In genomic region chr2:160738354-160738753, GRCm38 (mm10) we compare ENCODE assay signal across 11 mouse cellular contexts. TPM values are rescaled to one million over a fixed set of nuclear protein-coding genes. Genes with fewer than 3 reads are reported as not detected.
DNase-seq lines count a peak whose midpoint lies in the region; ATAC-seq and TF ChIP-seq lines count a peak whose summit lies in the region.
"Had no signal": no experiment of that assay in that cellular context is flagged by ENCODE, and none has a peak within 500 bp of the region (broad histone marks: within the 10 kb centered on the region; RNA-seq: fewer than 3 reads in every experiment).

No protein-coding gene starts in this region.

- no peak overlapping the region for H3K9ac ChIP-seq in embryonic facial prominence, embryonic 15.5 days
- H3K9ac ChIP-seq in heart, postnatal 0 days (replicated peaks; ENCODE audit: low read depth, low read length), result 0 out of 2 replicates have a peak overlapping the region, but pooled peaks have one; percentile 11
- H3K9ac ChIP-seq: hindbrain, embryonic 15.5 days; liver, embryonic 13.5 days had no signal

- TF ChIP-seq CTCF in left cerebral cortex, adult 2 months (IDR thresholded peaks at IDR 0.05), result no peak
- TF ChIP-seq CTCF in heart, postnatal 0 days (IDR thresholded peaks at IDR 0.05; ENCODE audit: low read depth), result no peak

- 76% methylated on average over 5 of the region's 5 CpGs for whole genome bisulfite sequencing in embryonic facial prominence, embryonic 15.5 days
- WGBS in embryonic facial prominence, embryonic 10.5 days, result 83% methylated on average over 5 of the region's 5 CpGs
- 49% methylated on average over 5 of the region's 5 CpGs for WGBS in heart, postnatal 0 days

- peak overlapping the region; percentile 22; the same call in 1 of the 2 replicates for H3K27ac ChIP-seq in embryonic facial prominence, embryonic 15.5 days (replicated peaks)
- no peak overlapping the region for H3K27ac ChIP-seq in embryonic facial prominence, embryonic 10.5 days (replicated peaks)
- H3K27ac ChIP-seq in left cerebral cortex, adult 2 months, result peak overlapping the region; percentile 9; the same call in 1 of the 2 replicates
- H3K27ac ChIP-seq in heart, postnatal 0 days (ENCODE audit: low read depth), result peak overlapping the region; percentile 76
- H3K27ac ChIP-seq: hindbrain, embryonic 15.5 days; liver, embryonic 13.5 days had no signal

- TF ChIP-seq EP300 in heart, postnatal 0 days (IDR thresholded peaks at IDR 0.05; ENCODE audit: low read depth), result no peak

- no peaks in the 10 kb centered on the region for H3K27me3 ChIP-seq in embryonic facial prominence, embryonic 15.5 days
- H3K27me3 ChIP-seq in embryonic facial prominence, embryonic 10.5 days (replicated peaks; ENCODE audit: low read depth, poor library complexity, severe bottlenecking), result no peaks in the 10 kb centered on the region
- H3K27me3 ChIP-seq in heart, postnatal 0 days (ENCODE audit: control insufficient read depth, insufficient read depth, low read length), result no peaks in the 10 kb centered on the region
- H3K27me3 ChIP-seq: hindbrain, embryonic 15.5 days had no signal

- intact Hi-C loops in left cerebral cortex, adult 2 months (cut with DNase I), result no loop called here

- no peak for DNase-seq in embryonic facial prominence, embryonic 10.5 days (ENCODE audit: low spot score)
- DNase-seq in left cerebral cortex, adult 2 months (ENCODE audit: extremely low spot score in 1 of 2, low spot score in 2 of 2), result no peak
- no peak for DNase-seq in left cerebral cortex, adult 11 months (ENCODE audit: low spot score)
- no peak for DNase-seq in heart, postnatal 0 days (ENCODE audit: low spot score)
- DNase-seq in lung, postnatal 10 days, result peak; percentile 76
- DNase-seq in retina, embryonic 14.5 days (ENCODE audit: low spot score), result no peak
- DNase-seq: cerebellum, postnatal 14 days; liver, embryonic 13.5 days had no signal

- H3K4me1 ChIP-seq in embryonic facial prominence, embryonic 15.5 days, result peaks cover 76% of the 10 kb centered on the region
- peaks cover 61% of the 10 kb centered on the region for H3K4me1 ChIP-seq in embryonic facial prominence, embryonic 10.5 days
- peaks cover 86% of the 10 kb centered on the region for H3K4me1 ChIP-seq in heart, postnatal 0 days (ENCODE audit: control insufficient read depth, insufficient read depth)

- H3K9me3 ChIP-seq in embryonic facial prominence, embryonic 15.5 days (replicated peaks), result no peaks in the 10 kb centered on the region
- H3K9me3 ChIP-seq in embryonic facial prominence, embryonic 10.5 days, result no peaks in the 10 kb centered on the region
- H3K9me3 ChIP-seq in heart, postnatal 0 days (replicated peaks; ENCODE audit: control insufficient read depth, low read length), result no peaks in the 10 kb centered on the region
- H3K9me3 ChIP-seq: hindbrain, embryonic 15.5 days; liver, embryonic 13.5 days had no signal

- no peak for ATAC-seq in embryonic facial prominence, embryonic 15.5 days (ENCODE audit: insufficient number of reproducible peaks, low FRiP score, low TSS enrichment, low read depth)
- ATAC-seq in heart, postnatal 0 days (ENCODE audit: insufficient read depth, low read depth), result no peak
- no peak for ATAC-seq in frontal cortex, adult (ENCODE audit: low TSS enrichment)

- H3K4me2 ChIP-seq in embryonic facial prominence, embryonic 15.5 days (replicated peaks), result no peak overlapping the region
- H3K4me2 ChIP-seq in heart, postnatal 0 days (ENCODE audit: low read depth, low read length), result no peak overlapping the region
- H3K4me2 ChIP-seq: hindbrain, embryonic 15.5 days; liver, embryonic 13.5 days had no signal

- H3K4me3 ChIP-seq in embryonic facial prominence, embryonic 15.5 days (replicated peaks), result no peak overlapping the region
- no peak overlapping the region for H3K4me3 ChIP-seq in embryonic facial prominence, embryonic 10.5 days
- no peak overlapping the region for H3K4me3 ChIP-seq in left cerebral cortex, adult 2 months
- no peak overlapping the region for H3K4me3 ChIP-seq in heart, postnatal 0 days (ENCODE audit: low read depth, low read length)
- H3K4me3 ChIP-seq: hindbrain, embryonic 15.5 days; liver, embryonic 13.5 days had no signal

- H3K36me3 ChIP-seq in embryonic facial prominence, embryonic 15.5 days, result peaks cover 23% of the 10 kb centered on the region; the same call in 1 of the 2 replicates
- peaks cover 99% of the 10 kb centered on the region for H3K36me3 ChIP-seq in embryonic facial prominence, embryonic 10.5 days (replicated peaks)
- H3K36me3 ChIP-seq in heart, postnatal 0 days (replicated peaks; ENCODE audit: control insufficient read depth, insufficient read depth, low read length), result peaks cover 9% of the 10 kb centered on the region; the same call in 1 of the 2 replicates
- H3K36me3 ChIP-seq: hindbrain, embryonic 15.5 days had no signal

RNA-seq across cellular contexts. Expression of gene Plcg1, which starts 7.3 kb away (rescaled TPM):
- 49.2 and 54.4 TPM in 2 replicates for polyA plus RNA-seq in embryonic facial prominence, embryonic 15.5 days (2015; fragmentation: Nextera tagmentation; extraction: Ambion mirVana)
- 80.9 and 81.8 TPM in 2 replicates for polyA plus RNA-seq in embryonic facial prominence, embryonic 10.5 days (2016; fragmentation: Nextera tagmentation; extraction: Ambion mirVana)
- total RNA-seq in left cerebral cortex, adult 2 months (2021), result 100 to 1,000 TPM; 117 to 123 TPM
- total RNA-seq in heart, postnatal 0 days (2014; rRNA removed; ENCODE audit: low replicate concordance), result 43.9 and 53.4 TPM in 2 replicates
- polyA plus RNA-seq in heart, postnatal 0 days (2015; fragmentation: Nextera tagmentation; extraction: Ambion mirVana), result 18.3 and 21.6 TPM in 2 replicates
